Mouse (Mus musculus): ENCODE measurements around the gene 2610001J05Rik.
A peak's percentile ranks its signal among the peaks of the same experiment; 100 is the strongest.

The 2610001J05Rik gene

GRCm38 (mm10) chr6:13835720-13836665 is 35.3 kb downstream of the 2610001J05Rik start:
- DNase-seq (ENCODE audit: low spot score in 2 of 2) = peak; percentile 45 to 58

DNA sequence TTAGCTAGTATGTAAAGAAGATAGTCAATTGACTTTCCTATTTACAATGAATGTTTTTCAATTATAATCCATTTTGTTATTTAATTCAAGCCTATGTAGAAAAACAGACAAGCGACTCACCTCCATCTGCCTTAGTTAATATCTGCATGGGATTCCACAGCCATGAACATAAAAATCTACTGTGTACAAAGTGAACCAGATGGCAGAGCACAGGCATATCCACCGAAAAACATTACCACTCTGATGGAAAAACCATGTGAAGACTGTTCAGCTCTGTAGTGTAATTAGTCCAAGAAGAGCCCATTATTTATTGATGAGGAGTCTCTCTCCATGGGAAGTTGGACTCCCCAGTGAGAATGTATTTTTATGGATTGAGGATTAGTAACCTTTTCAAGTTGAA is 38.5 kb downstream of the 2610001J05Rik start:
- DNase-seq (ENCODE audit: low spot score in 2 of 2) = no peak

GRCm38 (mm10) chr6:13828877-13829276 is 42.4 kb downstream of the 2610001J05Rik start:
- no peak for DNase-seq (ENCODE audit: low spot score in 2 of 2)
